Mouse (Mus musculus) liver, adult 10 weeks (tissue): Measurements from ENCODE around the gene Snhg11. TPM values are rescaled to one million over a fixed set of nuclear protein-coding genes. Genes with fewer than 3 reads are reported as not detected.

ENCODE experiments used
- polyA plus RNA-seq: library from polyadenylated mRNA; stranded (reverse); fragments of 350-450 nt; fragmentation: Illumina TruSeq; extraction: RNeasy Lipid Tissue Mini Kit (QIAGEN cat#74804); gene quantifications from one replicate; pipeline ENCODE4 v1.2.3, GENCODE M21; 2014; ENCODE audit warnings: low read depth, low replicate concordance

Snhg11 gene
- 2.4 TPM for polyA plus RNA-seq

GRCm38 (mm10) chr2:158375443-158376122 is at the start of gene Snhg11:
Gene Snhg11, plus strand, starts transcription at chr2:158375638.

GRCm38 (mm10) chr2:158409595-158410021 is 34.2 kb downstream of the Snhg11 start, which contains the start of gene Ralgapb:
Gene Ralgapb, plus strand, starts transcription at chr2:158409848.

Other genes starting within 250 kb of the Snhg11 start
- gene Tgm2, start 229.2 kb upstream of the Snhg11 start, polyA plus RNA-seq, result 7.4 TPM
- not detected for gene D630003M21Rik, start 146.4 kb upstream of the Snhg11 start, polyA plus RNA-seq
- not detected for gene Bpi, start 117.5 kb upstream of the Snhg11 start, polyA plus RNA-seq
- gene Lbp, start 69.1 kb upstream of the Snhg11 start, polyA plus RNA-seq, result 69.8 TPM
- 9.7 TPM for gene Ralgapb, start 34.2 kb downstream of the Snhg11 start, polyA plus RNA-seq
- not detected for gene Adig, start 127.0 kb downstream of the Snhg11 start, polyA plus RNA-seq
- gene Arhgap40, start 137.2 kb downstream of the Snhg11 start, polyA plus RNA-seq, result not detected
- not detected for gene Slc32a1, start 235.1 kb downstream of the Snhg11 start, polyA plus RNA-seq
- 0.32 TPM for gene Actr5, start 249.2 kb downstream of the Snhg11 start, polyA plus RNA-seq